Mouse (Mus musculus): ENCODE data around the gene Mndal. TPM values are rescaled to one million over a fixed set of nuclear protein-coding genes. Genes with fewer than 3 reads are reported as not detected.
"Not testable (repeated sequence)": the region's sequence is repeated elsewhere in the genome, so short reads cannot be mapped to it uniquely, and the experiment has no call there.

The Mndal gene
- polyA plus RNA-seq, 1 experiment from 2014 or later, result 1.7 TPM

DNA sequence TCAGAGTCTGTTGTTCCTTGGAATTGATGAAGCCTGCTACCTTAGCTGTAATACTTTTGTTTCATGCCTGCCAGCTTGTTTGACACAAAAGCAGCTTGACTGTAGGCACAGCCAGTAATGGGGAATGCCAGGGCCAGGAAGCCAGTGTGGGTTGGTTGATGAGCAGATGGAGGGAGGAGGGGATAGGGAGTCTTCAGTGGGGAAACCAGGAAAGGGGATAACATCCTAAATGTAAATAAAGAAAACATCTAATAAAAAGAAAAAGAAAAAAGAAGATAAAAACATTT is 432 bp upstream of the Mndal start:
- not testable (repeated sequence) for H3K4me1 ChIP-seq; H3K36me3 ChIP-seq; H3K9ac ChIP-seq; H3K4me2 ChIP-seq; H3K27ac ChIP-seq; H3K9me3 ChIP-seq; H3K4me3 ChIP-seq; H3K27me3 ChIP-seq; ATAC-seq (ENCODE audit: insufficient number of reproducible peaks, insufficient read depth, low FRiP score, low TSS enrichment, low read depth)

DNA sequence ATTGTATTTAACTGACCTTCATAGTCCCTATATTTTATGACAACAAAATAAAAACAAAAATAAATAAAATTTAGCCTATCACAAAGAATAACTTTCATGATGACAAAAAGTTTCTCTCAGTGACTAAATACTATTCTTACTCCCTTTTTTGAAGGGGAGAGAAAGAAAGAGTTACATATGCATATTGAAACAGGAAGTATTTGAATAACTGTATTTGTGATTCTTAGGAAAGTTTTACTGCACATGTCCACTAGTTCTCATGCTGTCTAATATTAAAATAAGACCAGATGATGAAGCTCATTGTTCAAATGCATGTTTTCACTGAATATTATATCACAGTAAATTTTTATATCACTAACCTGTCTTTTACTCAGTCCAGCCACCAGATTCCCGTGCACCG is 769 bp downstream of the Mndal start:
- WGBS, result 92% methylated on average over 2 of the region's 2 CpGs
- not testable (repeated sequence) for ATAC-seq (ENCODE audit: insufficient number of reproducible peaks, insufficient read depth, low FRiP score, low TSS enrichment, low read depth); H3K9ac ChIP-seq; H3K9me3 ChIP-seq; H3K4me1 ChIP-seq; H3K4me2 ChIP-seq; H3K27me3 ChIP-seq; H3K36me3 ChIP-seq; H3K4me3 ChIP-seq; H3K27ac ChIP-seq

DNA sequence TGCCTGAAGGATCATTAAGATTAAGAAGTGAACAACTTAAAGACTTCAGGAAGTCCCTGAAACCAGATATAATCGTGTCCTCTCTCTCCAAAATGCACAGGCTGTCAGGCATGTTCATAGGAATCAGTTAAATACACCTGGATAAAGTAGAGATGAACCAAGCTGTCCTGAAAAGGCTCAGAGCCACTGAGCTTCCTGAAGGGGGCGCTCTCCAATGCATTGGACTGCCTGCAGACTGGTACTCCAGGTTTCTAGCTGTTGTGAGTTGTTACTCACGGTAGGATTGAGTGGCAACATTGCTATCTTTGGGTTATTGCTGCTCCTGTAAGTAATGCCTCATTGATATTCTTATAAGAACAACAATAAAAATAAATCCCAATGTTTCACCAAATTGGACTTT is 23.0 kb downstream of the Mndal start:
- not testable (repeated sequence) for H3K36me3 ChIP-seq; H3K27ac ChIP-seq; H3K4me1 ChIP-seq; H3K9ac ChIP-seq; H3K9me3 ChIP-seq; H3K4me2 ChIP-seq; H3K4me3 ChIP-seq; H3K27me3 ChIP-seq; ATAC-seq (ENCODE audit: insufficient number of reproducible peaks, insufficient read depth, low FRiP score, low TSS enrichment, low read depth)
- WGBS, result 44% methylated on average over 3 of the region's 3 CpGs

DNA sequence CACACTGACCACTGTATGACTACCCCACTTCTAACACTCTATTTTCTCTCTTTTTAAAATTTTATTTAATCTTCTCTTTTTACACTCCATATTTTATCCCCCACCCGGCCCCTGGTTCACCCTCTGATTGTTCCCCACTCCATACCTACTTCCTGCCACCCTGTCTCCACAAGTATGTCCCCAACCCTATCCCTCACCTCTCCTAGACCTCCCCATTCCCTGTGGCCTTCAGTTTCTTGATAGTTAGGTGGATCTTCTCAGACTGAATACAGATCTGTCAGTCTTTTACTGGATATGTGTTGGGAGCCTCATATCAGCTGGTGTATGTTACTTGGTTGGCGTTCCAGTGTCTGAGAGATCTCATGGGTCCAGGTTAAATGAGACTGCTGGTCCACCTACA is 27.7 kb downstream of the Mndal start:
- Histone ChIP-seq H3K27me3 (no peaks in the 10 kb centered on the region), H3K9me3 (no peaks in the 10 kb centered on the region), H3K4me1 (no peaks in the 10 kb centered on the region), H3K27ac (no peak overlapping the region), H3K9ac (no peak overlapping the region), H3K36me3 (no peaks in the 10 kb centered on the region), H3K4me2 (no peak overlapping the region), H3K4me3 (no peak overlapping the region)
- ATAC-seq (ENCODE audit: insufficient number of reproducible peaks, insufficient read depth, low FRiP score, low TSS enrichment, low read depth), result no peak
- WGBS, result 78% methylated on average over 2 of the region's 2 CpGs

DNA sequence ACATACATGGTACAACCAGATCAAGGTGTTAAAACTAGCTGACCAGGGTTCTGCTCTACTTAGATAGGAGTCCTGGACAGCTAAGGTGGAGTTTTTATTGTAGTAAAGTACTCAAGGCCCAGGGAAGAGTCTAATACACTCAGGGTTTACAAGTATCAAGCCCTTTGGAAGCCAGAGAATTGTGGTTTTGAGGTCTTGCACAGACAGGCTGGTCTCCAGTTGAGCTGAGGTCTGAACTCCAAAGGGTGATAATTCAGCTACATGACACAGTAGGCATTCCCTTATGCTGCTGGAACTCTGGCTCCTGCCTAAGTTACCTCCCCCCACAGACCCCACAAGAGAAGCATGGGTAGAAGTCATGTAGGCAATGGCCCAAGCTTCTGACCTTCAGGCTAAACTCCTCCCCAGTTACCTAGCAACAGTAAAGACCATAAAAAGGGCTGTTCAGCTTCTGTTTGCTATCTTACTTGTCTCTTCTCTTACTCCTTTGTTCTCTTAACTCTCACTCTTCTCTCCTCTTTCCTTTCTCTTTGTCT is 29.0 kb downstream of the Mndal start:
- not testable (repeated sequence) for H3K36me3 ChIP-seq; H3K4me3 ChIP-seq; H3K4me1 ChIP-seq; H3K27ac ChIP-seq; H3K9ac ChIP-seq; H3K27me3 ChIP-seq; H3K9me3 ChIP-seq; ATAC-seq (ENCODE audit: insufficient number of reproducible peaks, insufficient read depth, low FRiP score, low TSS enrichment, low read depth); H3K4me2 ChIP-seq

DNA sequence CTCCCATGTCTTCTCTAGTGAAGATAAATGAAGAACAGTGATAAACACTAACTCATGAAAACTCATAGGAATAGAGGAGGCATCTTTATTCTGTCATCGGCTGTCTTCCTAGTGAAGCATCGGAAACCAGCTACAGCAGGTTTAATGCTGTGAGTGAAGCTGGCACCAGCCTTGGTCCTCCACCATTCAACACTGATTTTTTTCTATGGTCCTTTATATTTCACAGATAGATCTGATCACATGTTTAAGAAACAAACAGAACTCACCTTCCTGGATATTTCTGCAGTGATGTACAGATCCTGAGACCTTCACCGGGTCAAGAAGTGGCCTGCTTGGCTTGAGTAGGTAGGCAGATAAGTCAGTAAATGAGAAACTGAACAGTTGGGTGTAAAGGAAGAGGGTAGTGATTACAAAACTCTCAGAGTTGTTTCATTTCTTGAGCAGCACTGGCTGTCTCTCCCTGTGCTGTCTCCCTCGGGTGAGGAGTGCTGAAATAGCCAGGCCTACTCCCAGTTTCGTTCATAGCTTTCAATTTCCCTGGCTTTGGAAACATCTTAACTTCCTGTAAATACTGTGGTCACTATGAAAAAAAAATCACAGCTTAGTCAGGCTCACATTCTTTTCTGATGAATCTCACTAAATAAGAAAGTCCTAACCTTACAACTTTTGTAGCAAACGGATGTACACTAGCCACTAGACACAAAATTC is 29.6 kb downstream of the Mndal start, which contains the start of gene Ifi211:
Gene Ifi211 (minus strand): TSS at position 499 of the 708 bp plus-strand sequence.
- not testable (repeated sequence) for H3K9me3 ChIP-seq; H3K4me1 ChIP-seq; H3K27ac ChIP-seq; H3K4me2 ChIP-seq; H3K9ac ChIP-seq; H3K36me3 ChIP-seq; ATAC-seq (ENCODE audit: insufficient number of reproducible peaks, insufficient read depth, low FRiP score, low TSS enrichment, low read depth); H3K4me3 ChIP-seq; H3K27me3 ChIP-seq
- 81% methylated on average over 6 of the region's 6 CpGs for WGBS

DNA sequence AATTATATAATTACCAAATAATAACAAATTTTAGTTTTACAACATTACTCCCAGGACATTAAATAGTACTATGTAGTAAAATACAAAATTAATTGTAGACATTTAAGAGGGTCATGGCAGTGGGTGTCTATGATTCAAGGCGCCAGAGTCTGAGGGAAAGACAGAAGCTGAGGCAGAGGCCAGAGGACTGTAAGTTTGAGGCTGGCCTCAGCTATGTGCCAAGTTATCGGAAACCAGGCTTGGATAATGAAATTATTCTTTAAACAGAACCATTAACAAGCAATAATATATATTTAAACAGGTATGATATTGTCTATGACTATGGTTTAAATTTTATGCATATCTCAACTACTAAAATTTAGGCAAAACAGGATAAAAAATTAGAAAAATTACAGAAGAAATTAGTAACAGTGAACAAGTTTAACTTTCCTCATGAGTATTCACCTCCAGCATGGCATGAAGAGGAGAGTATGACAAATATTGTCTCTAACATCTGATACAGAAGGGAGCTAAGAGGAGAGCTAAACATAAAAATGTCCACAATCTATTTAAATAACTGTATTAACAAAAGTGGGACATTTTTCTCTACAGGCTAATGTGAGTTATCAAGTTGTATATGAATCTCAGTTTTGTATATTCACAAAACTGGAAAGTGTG is 30.4 kb downstream of the Mndal start:
- Histone ChIP-seq H3K9me3 (no peaks in the 10 kb centered on the region), H3K4me2 (no peak overlapping the region), H3K27me3 (no peaks in the 10 kb centered on the region), H3K4me1 (no peaks in the 10 kb centered on the region), H3K36me3 (no peaks in the 10 kb centered on the region), H3K4me3 (no peak overlapping the region), H3K9ac (no peak overlapping the region), H3K27ac (no peak overlapping the region)
- no peak for ATAC-seq (ENCODE audit: insufficient number of reproducible peaks, insufficient read depth, low FRiP score, low TSS enrichment, low read depth)
- WGBS, result 84% methylated on average over 2 of the region's 2 CpGs

DNA sequence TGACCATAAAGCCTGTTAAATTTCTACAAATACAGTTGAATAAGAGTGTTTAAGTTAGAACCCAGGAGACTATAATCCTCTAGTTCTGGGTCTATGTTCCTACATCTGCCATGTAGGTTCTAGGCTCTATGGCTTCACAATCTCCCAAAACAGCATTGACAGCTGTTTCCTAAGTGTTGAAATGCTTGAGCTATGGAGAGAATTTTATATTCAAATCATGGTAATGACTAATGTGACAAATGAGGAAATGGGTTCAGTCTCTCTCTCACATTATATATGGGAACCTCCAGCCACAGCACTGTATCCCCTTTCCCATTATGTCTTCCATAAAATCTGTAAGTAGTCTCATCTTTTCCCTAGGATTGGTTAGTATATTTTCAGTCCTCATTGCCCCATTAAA is 33.9 kb downstream of the Mndal start:
- H3K36me3 ChIP-seq; H3K4me3 ChIP-seq; H3K9ac ChIP-seq; H3K9me3 ChIP-seq; ATAC-seq (ENCODE audit: insufficient number of reproducible peaks, insufficient read depth, low FRiP score, low TSS enrichment, low read depth); H3K27me3 ChIP-seq; H3K4me2 ChIP-seq; H3K4me1 ChIP-seq; H3K27ac ChIP-seq: not testable (repeated sequence)

DNA sequence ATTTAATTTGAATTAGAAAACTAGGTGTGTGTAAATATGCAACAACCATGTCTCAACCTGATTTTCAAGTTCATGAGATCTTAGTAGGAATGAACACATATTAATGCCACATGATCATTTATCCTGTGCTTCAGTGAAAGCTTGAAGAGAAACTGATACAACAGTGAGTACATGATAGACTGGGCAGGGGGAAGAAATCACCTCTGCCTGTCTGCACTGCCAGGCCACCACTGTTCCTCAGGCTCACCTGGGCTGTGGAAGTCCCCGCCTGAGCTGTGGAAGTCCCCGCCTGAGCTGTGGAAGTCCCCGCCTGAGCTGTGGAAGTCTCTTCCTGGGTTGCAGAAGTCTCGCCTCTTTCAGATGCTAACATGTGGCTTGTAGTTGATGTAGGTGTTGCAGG is 36.4 kb downstream of the Mndal start:
- not testable (repeated sequence) for H3K4me3 ChIP-seq; H3K9me3 ChIP-seq; H3K4me1 ChIP-seq; ATAC-seq (ENCODE audit: insufficient number of reproducible peaks, insufficient read depth, low FRiP score, low TSS enrichment, low read depth); H3K4me2 ChIP-seq; H3K27ac ChIP-seq; H3K9ac ChIP-seq; H3K27me3 ChIP-seq; H3K36me3 ChIP-seq
- 93% methylated on average over 4 of the region's 4 CpGs for WGBS

DNA sequence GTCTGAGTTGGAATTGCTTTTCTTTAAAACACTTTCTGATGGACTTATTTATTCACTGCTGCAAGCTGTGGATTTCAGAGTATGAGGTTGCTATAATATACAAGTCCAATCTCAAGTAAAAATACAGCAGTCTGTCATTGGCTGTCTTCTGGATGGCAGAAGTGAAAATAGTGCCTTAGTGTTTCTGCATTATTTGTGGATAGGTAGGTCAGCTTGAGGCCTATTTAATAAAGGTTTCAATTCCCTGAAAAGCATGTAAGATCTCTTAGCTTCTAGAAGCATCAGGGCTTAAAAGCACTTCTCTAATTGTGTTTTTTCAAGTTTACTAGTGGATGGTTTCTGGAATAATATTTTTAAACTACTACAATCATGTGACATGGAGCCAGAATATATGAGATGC is 52.5 kb downstream of the Mndal start:
- not testable (repeated sequence) for H3K27ac ChIP-seq

DNA sequence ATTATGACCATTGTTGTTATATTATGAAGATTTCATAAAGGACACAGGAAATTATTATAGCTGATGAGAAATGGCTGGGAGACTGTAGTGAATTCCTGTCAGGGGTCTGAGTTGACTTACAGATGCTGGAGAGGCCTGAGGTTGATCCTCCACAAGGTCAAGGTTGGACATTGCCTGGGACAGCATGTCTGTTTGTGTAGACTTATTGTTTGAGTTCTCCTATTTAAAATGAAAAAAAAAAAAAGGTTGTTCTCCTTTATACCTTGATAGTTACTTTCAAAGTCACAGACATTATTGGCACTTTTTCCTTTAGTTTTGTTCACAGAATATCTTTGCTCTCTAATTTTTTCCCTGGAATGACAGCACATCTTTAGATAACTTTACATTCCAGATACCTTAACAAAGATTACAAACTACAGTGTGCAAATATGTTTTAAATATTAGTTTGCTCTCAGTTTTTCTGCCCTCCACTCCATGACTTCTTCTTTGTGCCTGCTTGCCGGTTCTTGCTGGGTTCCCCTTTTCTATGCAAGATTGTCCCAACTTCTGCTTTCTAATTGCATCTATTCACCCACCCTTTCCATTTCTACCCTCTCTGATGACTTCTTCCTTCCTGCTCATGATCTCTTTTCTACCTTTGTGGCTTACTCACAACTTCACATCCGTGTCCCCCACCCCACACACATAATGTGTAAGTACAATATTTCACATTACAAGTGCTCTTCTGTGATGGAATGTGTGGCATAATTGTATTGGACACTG is 55.1 kb downstream of the Mndal start:
- not testable (repeated sequence) for H3K9me3 ChIP-seq; H3K4me2 ChIP-seq; H3K27me3 ChIP-seq; H3K4me3 ChIP-seq; H3K9ac ChIP-seq; H3K36me3 ChIP-seq; H3K4me1 ChIP-seq; H3K27ac ChIP-seq; ATAC-seq (ENCODE audit: insufficient number of reproducible peaks, insufficient read depth, low FRiP score, low TSS enrichment, low read depth)
- WGBS, result 83% methylated on average over 1 of the region's 2 CpGs

More for the DNA sequence above, 52.5 kb downstream of the Mndal start:
- H3K4me2 ChIP-seq; ATAC-seq (ENCODE audit: insufficient number of reproducible peaks, insufficient read depth, low FRiP score, low TSS enrichment, low read depth); H3K9ac ChIP-seq; H3K4me3 ChIP-seq; H3K9me3 ChIP-seq; H3K27me3 ChIP-seq; H3K36me3 ChIP-seq; H3K4me1 ChIP-seq: not testable (repeated sequence)

DNA sequence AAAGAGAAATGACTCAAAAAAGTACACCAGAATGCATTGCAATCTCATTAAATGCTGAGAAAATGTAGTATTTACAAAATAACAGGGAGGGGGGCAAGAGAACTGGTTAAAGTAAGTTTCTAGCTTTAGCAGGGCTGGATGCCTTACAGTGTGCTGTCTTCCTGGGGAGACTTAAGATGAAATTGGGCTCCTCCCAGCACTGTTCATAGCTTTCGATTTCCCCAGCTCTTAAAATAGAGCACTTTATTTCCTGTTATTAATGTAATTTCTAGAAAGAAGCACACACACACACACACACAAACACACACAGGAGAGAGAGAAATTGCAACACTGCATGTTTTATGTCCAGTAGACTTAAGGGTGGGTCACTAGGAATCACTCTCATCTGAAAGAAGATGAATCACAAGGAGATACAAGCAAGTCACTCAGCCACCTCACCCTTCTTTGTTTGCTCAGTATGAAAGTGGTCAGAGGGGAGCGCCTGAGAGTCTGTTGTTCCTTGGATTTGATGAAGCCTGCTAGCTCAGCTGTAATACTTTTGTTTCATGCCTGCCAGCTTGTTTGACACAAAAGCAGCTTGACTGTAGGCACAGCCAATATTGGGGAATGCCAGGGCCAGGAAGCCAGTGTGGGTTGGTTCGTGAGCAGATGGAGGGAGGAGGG is 62.2 kb downstream of the Mndal start:
- H3K36me3 ChIP-seq; ATAC-seq (ENCODE audit: insufficient number of reproducible peaks, insufficient read depth, low FRiP score, low TSS enrichment, low read depth); H3K4me2 ChIP-seq; H3K9ac ChIP-seq; H3K27me3 ChIP-seq; H3K4me3 ChIP-seq; H3K9me3 ChIP-seq; H3K4me1 ChIP-seq; H3K27ac ChIP-seq: not testable (repeated sequence)
- WGBS, result 72% methylated on average over 3 of the region's 3 CpGs
